In the genomic region with DNA sequence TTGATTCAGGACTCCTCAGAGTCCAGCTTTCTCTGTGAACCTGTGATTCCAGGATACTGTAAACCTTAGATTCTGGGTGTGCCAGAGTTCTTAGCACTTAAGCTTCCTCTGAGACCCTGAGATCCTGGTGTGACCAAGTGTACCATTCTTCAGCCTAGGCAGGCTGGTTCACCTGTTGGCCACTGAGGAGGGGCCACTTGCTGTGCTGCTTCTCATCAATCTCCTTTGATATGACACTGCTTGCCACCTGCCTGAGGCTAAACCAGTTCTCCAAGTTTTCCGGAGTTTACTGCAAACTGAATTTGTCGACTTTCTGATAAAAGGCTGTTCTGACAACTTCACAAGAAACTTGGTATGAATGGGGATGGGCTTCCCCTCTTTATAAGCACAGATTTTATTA, we compare ENCODE assay signal across 28 mouse cellular contexts. TPM values are rescaled to one million over a fixed set of nuclear protein-coding genes. Genes with fewer than 3 reads are reported as not detected.
"Had no signal": no experiment of that assay in that cellular context is flagged by ENCODE, and none has a peak within 500 bp of the region (broad histone marks: within the 10 kb centered on the region; RNA-seq: fewer than 3 reads in every experiment).

No protein-coding gene starts in this region.

- H3K27ac ChIP-seq: kidney, postnatal 0 days; layer of hippocampus, adult 2 months; limb, embryonic 12.5 days; liver, embryonic 13.5 days; midbrain, embryonic 10.5 days; midbrain, embryonic 13.5 days; neural tube, embryonic 13.5 days had no signal

- H3K36me3 ChIP-seq: limb, embryonic 12.5 days; liver, embryonic 13.5 days; midbrain, embryonic 10.5 days; midbrain, embryonic 13.5 days; neural tube, embryonic 13.5 days had no signal

- ATAC-seq: inflammation-experienced regulatory T-cells, adult 6 months; midbrain, embryonic 13.5 days; midbrain, embryonic 16.5 days had no signal

- H3K9ac ChIP-seq: limb, embryonic 12.5 days; liver, embryonic 13.5 days; lung, embryonic 14.5 days; midbrain, embryonic 13.5 days; neural tube, embryonic 13.5 days had no signal

- H3K9me3 ChIP-seq: midbrain, embryonic 13.5 days; neural tube, embryonic 13.5 days had no signal

- H3K27me3 ChIP-seq: limb, embryonic 12.5 days; liver, embryonic 13.5 days; megakaryocyte, embryonic 14.5 days; midbrain, embryonic 13.5 days; neural tube, embryonic 13.5 days had no signal

- H3K4me2 ChIP-seq: limb, embryonic 12.5 days; liver, embryonic 13.5 days; lung, embryonic 14.5 days; midbrain, embryonic 13.5 days; neural tube, embryonic 13.5 days had no signal

- H3K4me3 ChIP-seq: layer of hippocampus, adult 2 months; limb, embryonic 12.5 days; liver, embryonic 13.5 days; megakaryocyte, embryonic 14.5 days; midbrain, embryonic 10.5 days; midbrain, embryonic 13.5 days; myocyte; neural tube, embryonic 13.5 days had no signal

- H3K4me1 ChIP-seq: limb, embryonic 12.5 days; liver, embryonic 13.5 days; megakaryocyte, embryonic 14.5 days; midbrain, embryonic 10.5 days; midbrain, embryonic 13.5 days; neural tube, embryonic 13.5 days had no signal

- DNase-seq: kidney, adult 2 months; kidney, postnatal 25 days; layer of hippocampus, adult 9-11 months; liver; liver, embryonic 13.5 days; lung, embryonic 14.5 days; lung, postnatal 10 days; lung, postnatal 36 days; thymus, adult 2 months; thymus, postnatal 14 days; thymus, postnatal 4 days had no signal

RNA-seq across cellular contexts. Expression of a gene that starts 50.9 kb away (rescaled TPM):
- total RNA-seq: layer of hippocampus, adult 2 months; left cerebral cortex, adult 18-20 months; left cerebral cortex, postnatal 36 days; monocyte, adult 5-6 weeks; neutrophil, adult 5-6 weeks had no signal
- polyA plus RNA-seq: inflammation-experienced regulatory T-cells, adult 6 months; large intestine, adult 2 months; limb, embryonic 12.5 days; lung, embryonic 14.5 days; midbrain, embryonic 10.5 days; midbrain, embryonic 13.5 days; midbrain, embryonic 16.5 days; myocyte; neural tube, embryonic 13.5 days; small intestine, adult 2 months; spleen, adult 2 months; thymus, adult 2 months had no signal
